Mouse (Mus musculus) G1E (cell line): Measurements from ENCODE around the gene Steap3. TPM values are rescaled to one million over a fixed set of nuclear protein-coding genes. Genes with fewer than 3 reads are reported as not detected.

Experiments
- ATAC-seq: 2 replicates; pipeline ENCODE4 v1.8.0; 2016; ENCODE audit warnings: mild to moderate bottlenecking; ENCODE audit not compliant: insufficient number of reproducible peaks, poor library complexity, low FRiP score, severe bottlenecking; ENCODE audit errors: extremely low read depth
- DNase-seq: peaks from one replicate; pipeline ENCODE4 v3.0.0; 2012; ENCODE audit warnings: low spot score
- H3K27me3 ChIP-seq: 2 replicates; pipeline ENCODE4 v1.6.1; 2012; ENCODE audit warnings: mild to moderate bottlenecking, low read length, inconsistent platforms; ENCODE audit not compliant: insufficient read depth
- H3K36me3 ChIP-seq: replicated peaks from 2 replicates; pipeline ENCODE3; 2012; ENCODE audit warnings: mild to moderate bottlenecking, inconsistent platforms
- H3K4me1 ChIP-seq: 2 replicates; pipeline ENCODE4 v1.6.1; 2012; ENCODE audit warnings: low read depth, low read length, inconsistent platforms, mixed read lengths; ENCODE audit not compliant: insufficient read depth
- H3K4me3 ChIP-seq: 2 replicates; pipeline ENCODE4 v1.5.1; 2012; ENCODE audit warnings: low read depth, mild to moderate bottlenecking, inconsistent platforms, low read length, moderate library complexity, mixed read lengths
- H3K9me3 ChIP-seq: replicated peaks from 2 replicates; pipeline ENCODE4 v1.6.1; 2012; ENCODE audit warnings: inconsistent platforms
- CTCF ChIP-seq: IDR thresholded peaks from 2 replicates; pipeline ENCODE4 v1.5.1; 2012; ENCODE audit warnings: low read depth, low read length, inconsistent platforms, mixed read lengths
- GATA1 ChIP-seq: IDR thresholded peaks from 2 replicates; pipeline ENCODE4 v1.6.1; 2012; ENCODE audit warnings: borderline replicate concordance, low read length, inconsistent platforms, mixed read lengths
- GATA2 ChIP-seq: IDR thresholded peaks from 2 replicates; pipeline ENCODE4 v1.6.1; 2012; ENCODE audit warnings: low read depth, low read length, inconsistent platforms, borderline replicate concordance
- POLR2AphosphoS5 ChIP-seq: IDR thresholded peaks from 2 replicates; pipeline ENCODE4 v1.6.1; 2012; ENCODE audit warnings: low read depth, low read length, inconsistent platforms; ENCODE audit not compliant: insufficient replicate concordance
- TAL1 ChIP-seq: conservative IDR thresholded peaks from 2 replicates; pipeline ENCODE4 v1.6.1; 2012; ENCODE audit warnings: low read depth, low read length, inconsistent platforms, mixed read lengths
- polyA plus RNA-seq: library from polyadenylated mRNA; stranded (reverse); fragments of >175 nt; gene quantifications from 2 replicates; pipeline ENCODE4 v1.2.3, GENCODE M21; 2012
- total RNA-seq, 2 experiments: library from RNA; stranded (forward) in 1 of 2; stranded (reverse) in 1 of 2; fragments of 200-1000 nt in 1 of 2; fragments of >200 nt in 1 of 2; fragmentation: Nextera tagmentation in 1 of 2; gene quantifications; 2 replicates each; pipeline ENCODE4 v1.2.3; 2014 to 2017

Gene Steap3
- total and polyA plus RNA-seq, 3 experiments: 10.2 to 67.2 (median 28.5) TPM

- TF ChIP-seq POLR2AphosphoS5 (no peak), GATA2 (no peak), TAL1 (no peak), GATA1 (no peak), CTCF (no peak)
- no peaks in the 10 kb centered on the region for H3K4me1 ChIP-seq
- no peak for ATAC-seq
- no peak overlapping the region for H3K4me3 ChIP-seq
- DNase-seq: no peak
- peaks cover 57% of the 10 kb centered on the region for H3K36me3 ChIP-seq
- H3K27me3 ChIP-seq: no peaks in the 10 kb centered on the region
- H3K9me3 ChIP-seq: no peaks in the 10 kb centered on the region
Measured at GRCm38 (mm10) chr1:120161502-120161901, 111.0 kb downstream of the Steap3 start.

GRCm38 (mm10) chr1:120158474-120159127, 113.9 kb downstream of the Steap3 start:
- Histone ChIP-seq H3K27me3 (no peaks in the 10 kb centered on the region), H3K36me3 (peaks cover 63% of the 10 kb centered on the region), H3K9me3 (no peaks in the 10 kb centered on the region), H3K4me3 (no peak overlapping the region), H3K4me1 (no peaks in the 10 kb centered on the region)
- DNase-seq (no peak), ATAC-seq (no peak)
- TF ChIP-seq GATA1 (no peak), TAL1 (no peak), CTCF (no peak), GATA2 (no peak), POLR2AphosphoS5 (no peak)

- Histone ChIP-seq H3K4me1 (no peaks in the 10 kb centered on the region), H3K4me3 (no peak overlapping the region), H3K9me3 (no peaks in the 10 kb centered on the region), H3K27me3 (no peaks in the 10 kb centered on the region), H3K36me3 (peaks cover 74% of the 10 kb centered on the region)
- DNase-seq (peak; percentile 21), ATAC-seq (no peak)
- no peak for TF ChIP-seq TAL1
- TF ChIP-seq CTCF: peak; percentile 71
Measured at GRCm38 (mm10) chr1:120155325-120155724, 117.2 kb downstream of the Steap3 start.

DNA sequence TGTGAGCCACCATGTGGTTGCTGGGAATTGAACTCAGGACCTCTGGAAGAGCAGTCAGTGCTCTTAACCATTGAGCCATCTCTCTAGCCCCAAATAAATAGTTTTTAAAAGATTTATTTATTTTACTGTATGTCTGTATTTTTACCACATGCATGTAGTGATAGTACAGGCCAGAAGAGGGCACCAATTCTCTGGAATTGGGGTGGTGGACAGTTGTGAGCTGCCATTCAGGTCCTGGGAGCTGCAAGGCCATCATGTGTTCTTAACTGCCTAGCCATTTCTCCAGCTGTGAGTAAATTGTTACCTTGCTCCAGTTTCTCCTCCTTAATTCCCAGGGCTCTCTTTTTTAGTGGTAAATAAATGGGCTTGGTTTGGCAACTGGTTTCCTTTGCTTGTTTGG, 118.3 kb downstream of the Steap3 start:
- TF ChIP-seq GATA1 (no peak), CTCF (peak; percentile 25; the same call in 1 of the 2 replicates)
- peak; percentile 51 for ATAC-seq
- no peaks in the 10 kb centered on the region for H3K27me3 ChIP-seq
- no peaks in the 10 kb centered on the region for H3K9me3 ChIP-seq
- H3K4me3 ChIP-seq: no peak overlapping the region
- DNase-seq: no peak
- H3K36me3 ChIP-seq: peaks cover 66% of the 10 kb centered on the region
- no peaks in the 10 kb centered on the region for H3K4me1 ChIP-seq

DNA sequence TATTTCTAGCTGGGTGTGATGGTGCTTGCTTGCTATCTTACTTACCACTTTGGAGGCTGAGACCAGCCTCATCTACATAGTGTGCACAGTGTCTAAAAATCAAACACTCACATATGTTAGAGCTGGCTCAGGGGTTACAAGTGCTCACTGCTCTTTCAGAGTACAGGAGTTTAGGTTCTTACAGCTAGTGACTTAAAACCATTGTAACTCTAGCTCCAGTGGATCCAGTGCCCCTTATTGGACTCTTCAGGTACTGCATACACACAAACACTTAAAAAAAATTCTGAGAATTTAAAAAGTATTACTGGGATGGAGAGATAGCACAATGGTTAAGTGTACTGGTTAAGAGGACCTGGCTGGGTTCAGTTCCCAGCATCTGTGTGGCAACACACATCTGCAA, 125.5 kb downstream of the Steap3 start:
- Histone ChIP-seq H3K4me1 (peaks cover 3% of the 10 kb centered on the region), H3K36me3 (peaks cover 40% of the 10 kb centered on the region), H3K9me3 (no peaks in the 10 kb centered on the region), H3K27me3 (no peaks in the 10 kb centered on the region), H3K4me3 (no peak overlapping the region)
- DNase-seq: no peak
- ATAC-seq: no peak
- TF ChIP-seq GATA1 (no peak), TAL1 (no peak), CTCF (no peak), GATA2 (no peak), POLR2AphosphoS5 (no peak)

DNA sequence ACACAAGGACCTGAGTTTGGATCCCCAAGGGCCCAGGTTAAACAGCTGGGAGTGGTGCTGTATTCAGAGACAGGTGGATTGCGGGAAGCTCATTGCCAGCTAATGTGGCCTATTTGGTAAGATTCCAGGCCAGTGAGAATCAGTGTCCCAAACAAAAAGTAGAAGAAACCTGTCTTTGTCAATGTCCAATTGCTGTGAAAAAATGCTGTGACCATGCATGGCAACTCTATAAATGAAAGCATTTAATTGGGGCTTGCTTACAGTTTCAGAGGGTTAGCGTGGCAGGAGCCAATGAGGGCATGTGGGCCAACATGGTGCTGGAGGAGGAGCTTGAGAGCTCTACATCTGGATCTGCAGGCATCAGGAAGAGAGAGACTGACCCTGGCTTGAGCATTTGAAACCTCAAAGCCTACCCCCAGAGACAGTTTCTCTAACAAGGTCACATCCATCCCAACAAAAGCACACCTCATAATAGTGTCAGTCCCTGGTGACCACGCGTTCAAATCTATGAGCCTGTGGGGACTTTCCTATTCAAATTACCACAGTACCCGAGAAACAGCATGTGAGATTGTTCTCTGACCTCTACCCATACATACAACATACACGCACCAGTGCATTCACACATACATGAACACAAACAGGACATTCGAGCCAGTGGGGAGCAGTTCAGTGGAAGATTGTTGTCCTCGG, 126.8 kb downstream of the Steap3 start:
- TF ChIP-seq CTCF (no peak), GATA2 (no peak), TAL1 (no peak)
- ATAC-seq: no peak
- Histone ChIP-seq H3K9me3 (no peaks in the 10 kb centered on the region), H3K36me3 (peaks cover 27% of the 10 kb centered on the region), H3K4me3 (no peak overlapping the region), H3K27me3 (no peaks in the 10 kb centered on the region), H3K4me1 (peaks cover 3% of the 10 kb centered on the region)
- no peak for DNase-seq

DNA sequence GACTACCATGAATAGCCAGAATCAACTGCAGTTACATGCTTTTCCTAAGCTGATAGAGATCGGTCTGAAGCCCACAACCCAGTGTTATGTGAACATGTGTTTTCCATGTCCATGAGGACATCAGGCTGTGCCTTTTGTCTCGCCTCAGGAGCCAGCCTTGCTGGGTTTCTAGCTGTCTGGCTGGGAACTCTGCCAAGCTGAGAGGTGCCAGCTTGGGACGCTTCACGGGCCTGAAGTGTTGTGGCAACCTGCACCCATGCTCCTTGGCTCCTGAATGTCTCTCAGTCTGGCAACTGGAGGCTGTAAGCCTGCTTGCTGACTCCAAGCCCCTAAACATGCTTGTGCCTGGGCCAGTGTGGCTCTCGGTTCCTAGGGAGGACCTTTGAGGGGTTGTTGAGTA, 130.0 kb downstream of the Steap3 start:
- peaks cover 3% of the 10 kb centered on the region for H3K4me1 ChIP-seq

More for the DNA sequence above, 130.0 kb downstream of the Steap3 start:
- Histone ChIP-seq H3K27me3 (no peaks in the 10 kb centered on the region), H3K4me3 (no peak overlapping the region), H3K36me3 (peaks cover 21% of the 10 kb centered on the region), H3K9me3 (no peaks in the 10 kb centered on the region)
- TF ChIP-seq CTCF: no peak
- no peak for TF ChIP-seq POLR2AphosphoS5
- TF ChIP-seq TAL1: no peak
- TF ChIP-seq GATA2: no peak
- no peak for TF ChIP-seq GATA1
- no peak for ATAC-seq
- DNase-seq: no peak
